Mouse (Mus musculus) right cerebral cortex, postnatal 10 days (tissue): ENCODE measurements at regions not wholly inside any gene's neighbourhood (a gene's known extent, or its start where the extent isn't known, plus 50 kb on each side); places are given as distances from the start of the nearest gene placed in this dataset.

ENCODE experiments used
- DNase-seq, 2 experiments: peaks; one replicate each; pipeline ENCODE4 v3.0.0; 2021; ENCODE audit warnings: low spot score in 2 of 2

DNA sequence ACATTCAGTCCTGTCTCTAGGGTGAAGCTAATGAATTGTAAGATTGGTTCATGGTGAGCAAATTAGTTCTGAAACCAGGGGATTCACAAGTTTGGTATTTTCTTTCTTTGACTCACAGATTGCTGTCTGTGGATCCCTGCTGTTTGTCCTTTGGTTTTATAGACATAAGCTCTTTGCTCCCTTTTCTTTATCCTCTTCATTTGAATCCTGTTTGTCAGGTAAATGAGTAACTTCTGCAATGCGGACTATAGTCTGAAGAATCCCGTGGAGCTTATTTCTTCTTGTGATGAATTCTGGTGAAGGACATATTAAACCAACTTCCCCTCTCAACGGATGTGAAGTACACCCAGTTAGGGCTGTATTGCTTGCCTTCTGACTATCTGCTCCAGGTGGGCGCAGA lies 69.6 kb upstream of the Fndc3a start:
- DNase-seq: no peak

DNA sequence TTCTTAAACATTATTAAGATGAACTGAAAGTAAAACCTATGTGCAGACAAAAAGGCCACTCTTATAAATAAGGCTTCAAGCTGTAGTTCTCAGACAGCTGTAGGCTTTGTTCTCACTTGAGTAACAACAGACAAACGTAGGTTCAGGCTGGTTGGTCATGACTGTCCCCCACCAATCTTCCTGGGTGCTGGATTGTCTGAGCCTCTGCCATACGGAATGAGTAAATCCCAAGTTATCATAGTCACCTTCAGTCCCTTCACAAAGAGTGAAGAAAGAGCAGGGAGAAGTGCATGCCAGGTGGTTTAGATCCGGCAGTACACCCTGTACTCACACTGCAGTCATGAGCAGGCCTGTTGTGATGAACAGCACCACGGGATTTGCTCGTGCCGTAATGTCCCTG lies 69.0 kb upstream of the Fndc3a start:
- no peak for DNase-seq

DNA sequence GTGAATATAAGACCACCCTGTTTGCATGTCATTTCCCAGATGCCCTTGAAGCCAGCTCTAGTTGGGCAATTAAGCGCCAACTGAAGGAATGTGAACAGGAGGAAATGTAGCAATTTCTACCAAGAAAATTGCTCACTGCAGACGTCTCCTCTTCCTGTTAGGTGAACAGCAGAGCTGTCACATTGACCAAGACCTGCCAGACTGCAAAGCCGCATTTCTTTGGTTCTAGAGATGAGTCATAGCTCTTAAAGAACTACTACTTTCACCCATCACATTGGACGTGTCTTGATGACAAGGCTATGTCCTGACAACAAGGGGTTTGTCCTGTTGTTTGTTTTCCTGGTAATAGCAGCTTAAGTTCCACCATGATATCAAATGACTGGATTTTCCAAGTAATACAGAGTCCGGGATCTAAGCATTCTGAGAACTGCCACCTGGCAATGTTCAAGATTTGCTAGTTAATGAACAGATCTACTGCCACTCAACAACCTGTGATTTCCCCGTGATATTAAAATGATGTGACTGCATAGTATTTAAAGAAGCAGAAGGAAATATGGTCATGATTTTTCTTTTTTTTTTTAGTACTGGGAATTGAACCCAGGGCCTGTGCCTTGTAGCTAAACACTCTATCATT lies 68.2 kb upstream of the Fndc3a start:
- DNase-seq: no peak

DNA sequence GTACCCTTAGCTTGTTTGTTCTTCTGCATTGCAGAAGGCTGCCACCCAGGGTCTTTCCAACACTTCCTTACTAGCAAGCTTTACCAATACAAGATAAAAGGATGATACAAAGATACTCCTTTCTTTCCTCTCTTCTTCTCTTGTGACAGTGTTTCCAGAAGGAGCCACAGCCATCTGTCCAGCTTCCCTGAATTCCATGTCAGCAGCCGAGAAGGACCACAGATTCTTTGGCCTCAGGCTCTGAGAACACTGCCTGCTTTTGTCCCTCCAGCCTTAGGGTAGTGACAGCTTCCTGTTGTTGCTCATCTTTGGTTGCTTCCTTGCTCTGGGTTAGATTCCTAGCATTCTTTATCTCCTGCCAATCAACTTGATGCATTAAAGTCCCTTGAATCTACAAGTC lies 60.4 kb upstream of the Fndc3a start:
- peak in 1 of 2 experiments; percentile 20 for DNase-seq

DNA sequence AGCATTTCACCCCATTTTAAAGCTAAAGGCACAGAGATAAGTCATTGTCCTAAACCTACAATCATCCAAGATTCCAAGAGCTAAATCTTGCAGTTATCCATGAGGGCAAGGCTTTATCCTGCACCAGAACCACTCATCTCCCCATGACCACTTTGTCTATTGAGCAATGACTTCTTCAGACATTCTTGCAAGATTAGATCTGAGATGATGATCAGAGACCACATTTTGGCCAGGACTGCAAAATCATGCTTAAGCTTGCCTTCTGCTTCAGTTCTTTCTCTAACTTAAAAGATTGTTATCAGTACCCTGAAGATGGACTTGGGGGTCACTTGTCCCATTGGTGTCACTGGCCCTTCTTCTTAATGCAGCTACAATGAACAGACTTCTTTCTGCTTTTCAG lies 50.3 kb upstream of the Fndc3a start:
- DNase-seq: no peak
